8 mouse cellular contexts compared by ENCODE assay signal in the genomic region with DNA sequence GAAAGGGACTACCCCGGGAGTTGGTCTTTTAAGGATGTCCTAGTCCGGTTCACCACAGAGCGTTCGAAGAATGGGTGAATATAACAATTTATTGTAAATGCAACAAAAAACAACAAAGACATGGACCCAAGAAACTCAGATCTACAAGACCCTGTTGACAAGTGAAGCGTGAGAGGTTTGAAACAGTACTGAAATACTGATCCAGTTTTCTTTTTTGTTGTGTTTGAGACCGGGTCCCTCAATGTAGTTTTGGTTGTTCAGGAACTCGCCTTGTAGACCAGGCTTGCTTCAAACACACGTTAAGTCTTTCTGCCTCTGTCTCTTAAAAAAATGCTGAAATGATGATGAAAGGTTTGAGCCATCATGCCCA. TPM values are rescaled to one million over a fixed set of nuclear protein-coding genes. Genes with fewer than 3 reads are reported as not detected.
DNase-seq lines count a peak whose midpoint lies in the region; ATAC-seq and TF ChIP-seq lines count a peak whose summit lies in the region.

No protein-coding gene starts in this region.

- H3K27me3 ChIP-seq in heart, embryonic 14.5 days (ENCODE audit: control insufficient read depth, insufficient read depth, low read length) = no peaks in the 10 kb centered on the region
- no peaks in the 10 kb centered on the region for H3K27me3 ChIP-seq in forebrain, embryonic 16.5 days (replicated peaks; ENCODE audit: control insufficient read depth, insufficient read depth, low read length)

- 0 out of 4 replicates have a peak overlapping the region, but pooled peaks of 1 of the 2 experiments have one; percentile 19 for H3K27ac ChIP-seq in heart, embryonic 14.5 days (replicated peaks in 1 of 2; ENCODE audit: control insufficient read depth in 1 of 2, insufficient read depth in 1 of 2, low read depth in 2 of 2, low read length in 2 of 2)
- H3K27ac ChIP-seq in ES-E14 (ENCODE audit: insufficient read depth, low read depth, low read length, poor library complexity, severe bottlenecking) (peak overlapping the region; percentile 92), macrophage (peak overlapping the region; percentile 66)
- H3K27ac ChIP-seq in forebrain, embryonic 16.5 days (ENCODE audit: low read length) = no peak overlapping the region; the same call in 1 of the 2 replicates

- H3K9ac ChIP-seq in heart, embryonic 14.5 days (ENCODE audit: low read length) = peak overlapping the region; percentile 92
- H3K9ac ChIP-seq in ES-E14 (ENCODE audit: insufficient read depth, low read depth, low read length, poor library complexity, severe bottlenecking) = peak overlapping the region; percentile 91
- H3K9ac ChIP-seq in forebrain, embryonic 16.5 days (replicated peaks; ENCODE audit: low read depth, low read length) = peak overlapping the region; percentile 86

- in situ Hi-C loops in ES-E14 (cut with MboI; ENCODE audit: low sequenced_read_pairs in 2 of 2, unreplicated experiment in 2 of 2) = no loop called here

- WGBS in heart, embryonic 14.5 days = 12% methylated on average over 8 of the region's 8 CpGs
- WGBS in forebrain, embryonic 16.5 days = 26% methylated on average over 8 of the region's 8 CpGs
- 20% methylated on average over 8 of the region's 8 CpGs for WGBS in macrophage (ENCODE audit: missing documents)

- intact Hi-C loops in heart, postnatal 14 days (cut with DNase I) = loop anchor here (5.0 kb wide), 2 partner anchors 108 to 273 kb away; a partner anchor contains a TSS

- H3K36me3 ChIP-seq in heart, embryonic 14.5 days (ENCODE audit: control insufficient read depth, insufficient read depth, low read length) = peaks cover 50% of the 10 kb centered on the region
- H3K36me3 ChIP-seq in ES-E14 (ENCODE audit: control insufficient read depth, insufficient read depth, low read length, poor library complexity, severe bottlenecking) = peaks cover 18% of the 10 kb centered on the region
- H3K36me3 ChIP-seq in forebrain, embryonic 16.5 days (ENCODE audit: control insufficient read depth, insufficient read depth) = peaks cover 19% of the 10 kb centered on the region
- peaks cover 29% of the 10 kb centered on the region for H3K36me3 ChIP-seq in macrophage (ENCODE audit: inconsistent target)

- peak overlapping the region; percentile 73 for H3K4me2 ChIP-seq in heart, embryonic 14.5 days (ENCODE audit: low read length)
- H3K4me2 ChIP-seq in forebrain, embryonic 16.5 days (ENCODE audit: low read length) = peak overlapping the region; percentile 69

- H3K4me3 ChIP-seq in heart, embryonic 14.5 days (ENCODE audit: control insufficient read depth in 1 of 2, insufficient read depth in 1 of 2, low read depth in 1 of 2, low read length in 2 of 2) = peak overlapping the region; percentile 71 to 94
- H3K4me3 ChIP-seq in ES-E14 (ENCODE audit: insufficient read depth in 1 of 2, low read depth in 1 of 2, low read length in 2 of 2, poor library complexity in 1 of 2, severe bottlenecking in 1 of 2) (peak overlapping the region; percentile 84), macrophage (ENCODE audit: inconsistent target) (peak overlapping the region; percentile 87)
- peak overlapping the region; percentile 77 for H3K4me3 ChIP-seq in forebrain, embryonic 16.5 days (replicated peaks; ENCODE audit: low read length)

- no peaks in the 10 kb centered on the region for H3K9me3 ChIP-seq in heart, embryonic 14.5 days (ENCODE audit: control insufficient read depth, low read length)
- H3K9me3 ChIP-seq in ES-E14 (ENCODE audit: control insufficient read depth, insufficient read depth, low read depth, low read length) = no peaks in the 10 kb centered on the region
- no peaks in the 10 kb centered on the region for H3K9me3 ChIP-seq in forebrain, embryonic 16.5 days (ENCODE audit: control insufficient read depth, low read length)

- DNase-seq in heart, postnatal 14 days = no peak
- DNase-seq in ES-E14 (ENCODE audit: low read depth, low spot score) = no peak
- DNase-seq in embryo, embryonic 10 days (ENCODE audit: low spot score) = no peak
- no peak for DNase-seq in right cerebral cortex, postnatal 4 days
- no peak for DNase-seq in B cell, adult 2 months

- no peak for ATAC-seq in heart, embryonic 14.5 days (ENCODE audit: insufficient number of reproducible peaks, insufficient read depth, low FRiP score, low read depth)
- ATAC-seq in forebrain, embryonic 16.5 days = no peak; the same call in 1 of the 2 replicates

- H3K79me2 ChIP-seq in macrophage (ENCODE audit: inconsistent target) = peaks cover 18% of the 10 kb centered on the region

- peaks cover 4 to 17% of the 10 kb centered on the region in 2 experiments for H3K4me1 ChIP-seq in heart, embryonic 14.5 days (ENCODE audit: control insufficient read depth in 2 of 2, insufficient read depth in 2 of 2, low read length in 2 of 2)
- no peaks in the 10 kb centered on the region for H3K4me1 ChIP-seq in ES-E14 (ENCODE audit: control insufficient read depth in 2 of 2, insufficient read depth in 2 of 2, low read length in 2 of 2, poor library complexity in 1 of 2)
- peaks cover 15% of the 10 kb centered on the region for H3K4me1 ChIP-seq in forebrain, embryonic 16.5 days (replicated peaks; ENCODE audit: control insufficient read depth, insufficient read depth, low read length)

TF ChIP-seq in ES-E14, 5 proteins besides CTCF, POLR2A, EP300 and RAD21:
- no peak for TF ChIP-seq ZNF384 (IDR thresholded peaks at IDR 0.05; ENCODE audit: low read depth, low read length)
- no peak for TF ChIP-seq HCFC1 (IDR thresholded peaks at IDR 0.05; ENCODE audit: borderline replicate concordance, insufficient read depth, low read length)
- TF ChIP-seq ZC3H11A (IDR thresholded peaks at IDR 0.05; ENCODE audit: borderline replicate concordance, low read depth, low read length) = no peak
- no peak for TF ChIP-seq CHD2 (IDR thresholded peaks at IDR 0.05; ENCODE audit: low read depth, low read length)
- no peak for TF ChIP-seq MAFK (IDR thresholded peaks at IDR 0.05; ENCODE audit: insufficient read depth, low read depth, low read length)

RNA-seq across cellular contexts. Expression of a gene that starts 0.7 kb away (rescaled TPM):
- polyA plus RNA-seq in heart, embryonic 14.5 days (2014; fragmentation: Nextera tagmentation; extraction: Ambion mirVana) = 624 and 675 TPM in 2 replicates
- 100 to 1,000 TPM; 300 to 317 TPM for total RNA-seq in heart, postnatal 14 days (2021)
- 801 and 1,038 TPM in 2 replicates for total RNA-seq in ES-E14 (2012; rRNA removed)
- 452 and 498 TPM in 2 replicates for polyA plus RNA-seq in forebrain, embryonic 16.5 days (2015; fragmentation: Nextera tagmentation; extraction: Ambion mirVana)
- total RNA-seq in macrophage (2018; cell fraction: chromatin; rRNA removed) = 100 to 1,000 TPM in 1 of 26 experiments, 10 to 100 TPM in 25; 43.4 to 171 (median 57.0) TPM
- 1,000 to 10,000 TPM in 1 of 26 experiments, 100 to 1,000 TPM in 25; 489 to 1,158 (median 701) TPM for total RNA-seq in macrophage (2018; cell fraction: cytosol; rRNA removed)
- 100 to 1,000 TPM in 16 of 26 experiments, 10 to 100 TPM in 10; 66.1 to 182 (median 115) TPM for total RNA-seq in macrophage (2018; cell fraction: nucleus; rRNA removed)
- 344 to 1,175 TPM (median 1,056 TPM) in 3 replicates for polyA plus RNA-seq in macrophage (2018)

RNA-seq across cellular contexts. Expression of a gene that starts 26.5 kb away (rescaled TPM):
- polyA plus RNA-seq in heart, embryonic 14.5 days (2014; fragmentation: Nextera tagmentation; extraction: Ambion mirVana) = 26.1 and 28.0 TPM in 2 replicates
- 1 to 10 TPM; 5.9 to 9.1 TPM for total RNA-seq in heart, postnatal 14 days (2021)
- total RNA-seq in ES-E14 (2012; rRNA removed) = 38.0 and 56.4 TPM in 2 replicates
- polyA plus RNA-seq in forebrain, embryonic 16.5 days (2015; fragmentation: Nextera tagmentation; extraction: Ambion mirVana) = 8.7 and 8.8 TPM in 2 replicates
- 10 to 100 TPM in 8 of 26 experiments, 1 to 10 TPM in 10, under 1 TPM in 6, not detected in 2; 0.21 to 25.3 (median 3.3) TPM for total RNA-seq in macrophage (2018; cell fraction: chromatin; rRNA removed)
- total RNA-seq in macrophage (2018; cell fraction: cytosol; rRNA removed) = 1 to 10 TPM in 8 of 26 experiments, under 1 TPM in 18; 0.03 to 3.5 (median 0.51) TPM
- 10 to 100 TPM in 4 of 26 experiments, 1 to 10 TPM in 10, under 1 TPM in 10, not detected in 2; 0.15 to 11.2 (median 3.2) TPM for total RNA-seq in macrophage (2018; cell fraction: nucleus; rRNA removed)
- polyA plus RNA-seq in macrophage (2018) = 0.13 to 0.38 TPM (median 0.23 TPM) in 3 replicates
